Mouse (Mus musculus) T-cell, adult 2 months (primary cell): ENCODE results near the gene Mcrs1.

Experiments used
- DNase-seq: peaks from one replicate; pipeline ENCODE4 v3.0.0; 2022; ENCODE audit warnings: low spot score

Gene Mcrs1

DNA sequence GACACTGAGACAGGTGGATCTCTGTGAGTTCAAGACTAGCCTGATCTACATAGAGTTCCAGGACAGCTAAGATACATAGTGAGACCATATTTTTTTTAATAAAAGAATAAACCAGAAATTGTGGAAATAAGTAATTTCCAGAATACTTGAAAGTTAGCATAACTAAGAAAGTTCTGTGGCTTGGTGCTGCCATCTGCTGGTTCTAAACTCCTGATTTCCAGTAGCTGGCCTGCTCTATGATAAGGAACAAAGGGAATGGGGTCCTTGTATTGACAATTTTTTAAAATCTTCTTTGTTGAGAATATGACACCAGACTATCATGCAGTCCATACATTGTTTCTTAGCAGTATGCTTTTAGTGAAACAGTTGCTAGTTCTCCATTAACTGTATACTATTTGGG lies 53.0 kb downstream of the Mcrs1 start:
- no peak for DNase-seq

DNA sequence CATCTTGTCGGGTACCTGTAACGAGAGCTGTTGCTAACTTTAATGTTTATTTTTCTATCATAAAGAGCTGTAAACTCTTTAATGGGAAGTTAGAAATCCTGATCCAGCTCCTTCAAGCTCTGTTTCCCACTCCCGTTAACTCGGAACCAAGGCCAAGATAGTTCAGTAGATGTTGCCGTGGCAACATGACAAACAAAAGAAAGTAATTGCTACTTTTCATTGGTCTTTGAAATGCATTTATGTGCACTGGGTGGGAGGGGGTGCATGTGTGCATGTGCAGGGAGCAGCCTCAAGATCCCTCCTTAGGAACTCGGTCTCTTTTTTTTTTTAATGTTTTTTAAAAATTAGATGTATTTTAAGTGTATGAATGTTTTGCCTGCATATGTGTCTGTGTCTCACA lies 56.7 kb downstream of the Mcrs1 start:
- DNase-seq, result no peak

DNA sequence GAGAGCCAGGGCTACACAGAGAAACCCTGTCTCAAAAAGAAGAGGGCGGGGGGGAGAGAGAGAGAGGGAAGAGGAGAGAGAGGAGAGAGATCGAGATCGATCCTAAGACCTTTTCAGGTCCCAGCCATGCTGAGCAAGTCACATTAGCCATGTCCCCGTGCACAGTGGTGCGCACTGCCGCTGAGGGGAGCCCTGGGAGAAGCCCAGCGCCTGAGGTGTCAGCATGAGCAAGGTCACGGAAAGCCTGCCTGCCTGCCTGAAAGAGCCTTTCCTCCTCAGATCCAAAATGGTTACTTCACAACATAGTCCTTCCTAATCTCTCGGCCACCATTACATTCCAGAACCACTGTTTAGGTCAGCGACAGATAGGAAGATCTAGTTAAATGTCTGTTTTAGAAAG lies 57.4 kb downstream of the Mcrs1 start:
- DNase-seq, result no peak
